Mouse (Mus musculus): ENCODE results near the gene Abcc12.

Gene Abcc12

DNA sequence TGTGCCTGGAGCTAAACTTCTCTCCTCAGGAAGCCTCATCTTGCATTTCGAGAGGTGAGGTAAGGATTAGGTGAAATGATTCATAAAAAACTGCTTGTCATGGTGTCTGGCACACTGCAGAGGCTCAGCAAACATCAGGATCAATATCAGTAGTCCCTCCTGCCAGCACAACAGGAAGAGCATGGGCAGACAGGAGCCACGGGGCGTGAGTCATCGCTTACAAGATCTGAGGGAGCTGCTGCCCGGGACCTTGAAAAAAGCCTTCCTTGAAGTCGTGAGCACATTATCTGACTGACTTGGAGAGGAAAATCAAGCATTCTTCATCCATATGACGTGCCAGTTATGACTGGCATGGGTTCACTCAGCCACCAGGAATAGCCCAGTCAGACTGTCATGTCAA is 79.1 kb downstream of the Abcc12 start:
- no peak for DNase-seq

DNA sequence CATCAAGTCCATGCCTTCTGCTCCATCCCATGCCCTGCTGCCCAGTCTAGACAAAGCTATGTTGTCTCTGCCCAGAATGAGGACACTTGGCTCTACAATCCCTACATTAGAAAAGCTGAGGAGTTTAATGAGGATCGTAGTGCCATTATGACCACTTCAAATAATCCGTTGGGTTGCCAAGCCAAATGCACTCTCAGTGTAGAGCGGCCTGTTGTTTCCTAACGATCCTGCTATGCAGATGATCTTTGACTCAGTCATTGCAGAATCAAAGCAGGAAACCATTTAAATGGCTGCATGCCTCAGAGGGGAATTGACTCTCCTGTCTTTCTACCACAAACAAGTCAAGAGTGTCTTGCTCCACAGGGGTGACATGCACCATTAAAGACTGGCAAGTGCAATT is 85.4 kb downstream of the Abcc12 start:
- DNase-seq, result no peak

DNA sequence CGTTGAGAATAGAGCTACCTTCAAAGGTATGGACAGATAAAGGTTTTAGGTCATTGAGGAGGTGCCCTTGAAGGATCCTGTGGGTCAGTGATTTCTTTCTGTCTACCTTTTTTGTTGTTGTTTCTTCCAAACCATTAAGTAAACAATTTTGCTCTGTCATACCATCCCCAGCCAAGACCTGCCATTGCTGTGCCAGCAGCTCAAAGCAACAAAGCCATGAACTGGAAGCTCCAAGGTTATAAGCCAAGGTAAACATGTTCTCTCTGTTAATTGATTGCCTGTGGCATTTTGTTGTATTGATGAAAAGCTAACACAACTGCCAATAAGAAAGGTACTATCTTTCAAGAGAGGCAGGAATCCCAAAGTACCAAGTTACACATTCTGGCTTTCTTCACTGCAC is 86.6 kb downstream of the Abcc12 start:
- no peak for DNase-seq

DNA sequence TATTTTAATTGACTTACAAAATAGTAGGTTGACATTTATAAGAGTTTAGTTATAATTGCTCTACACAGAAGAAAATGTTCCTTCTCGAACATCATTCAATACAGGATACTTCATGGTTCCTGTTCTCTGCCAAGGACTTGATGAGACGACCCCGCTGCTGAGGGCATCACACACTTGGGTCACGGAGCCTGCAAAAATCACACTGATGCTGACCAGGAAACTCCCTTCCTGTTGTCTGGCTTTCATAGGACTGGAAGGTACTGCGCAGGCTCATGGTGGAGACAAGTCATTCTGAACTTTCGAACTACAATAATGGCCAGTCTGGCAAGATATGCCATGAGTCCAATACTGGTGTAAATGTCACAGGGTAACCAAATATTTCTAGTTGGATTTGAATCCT is 95.1 kb downstream of the Abcc12 start:
- no peak for DNase-seq

DNA sequence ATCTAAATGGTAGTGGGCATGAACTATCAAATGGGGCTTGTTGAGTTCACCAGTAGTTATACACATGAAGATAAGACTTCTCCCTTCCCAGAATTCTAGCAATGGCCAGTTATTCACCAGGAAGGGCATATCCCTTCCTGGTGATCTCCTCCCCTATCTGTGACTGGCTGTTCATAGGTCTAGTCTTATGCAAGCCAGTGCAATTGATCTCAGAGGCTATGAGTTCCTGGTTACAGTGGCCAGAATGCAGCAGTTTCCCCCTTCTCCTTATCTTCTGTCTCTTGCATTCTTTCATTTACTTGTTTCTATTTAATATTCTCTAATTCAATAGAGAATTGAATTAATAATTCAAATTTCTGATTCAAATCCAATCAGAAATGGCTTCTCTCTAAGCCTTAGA is 96.2 kb downstream of the Abcc12 start:
- no peak for DNase-seq

DNA sequence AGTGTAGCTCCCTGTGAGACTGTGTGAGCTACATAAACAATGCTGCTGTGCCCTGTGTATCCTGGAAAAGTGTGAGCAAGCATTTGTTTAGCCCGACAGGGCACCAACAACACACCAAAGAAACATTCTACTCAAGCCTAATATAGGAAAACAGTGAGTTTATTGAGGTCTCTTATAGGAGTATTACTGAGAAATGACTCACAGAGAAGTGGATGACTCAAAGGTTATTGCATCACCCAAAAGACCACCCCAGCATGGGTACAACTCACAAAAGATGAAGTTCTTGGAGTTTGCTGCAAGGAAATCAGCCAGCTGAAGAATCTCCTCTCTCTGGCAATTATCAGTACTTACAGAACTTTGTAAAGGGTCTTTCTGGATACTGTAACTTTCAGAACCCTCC is 98.4 kb downstream of the Abcc12 start:
- no peak for DNase-seq

DNA sequence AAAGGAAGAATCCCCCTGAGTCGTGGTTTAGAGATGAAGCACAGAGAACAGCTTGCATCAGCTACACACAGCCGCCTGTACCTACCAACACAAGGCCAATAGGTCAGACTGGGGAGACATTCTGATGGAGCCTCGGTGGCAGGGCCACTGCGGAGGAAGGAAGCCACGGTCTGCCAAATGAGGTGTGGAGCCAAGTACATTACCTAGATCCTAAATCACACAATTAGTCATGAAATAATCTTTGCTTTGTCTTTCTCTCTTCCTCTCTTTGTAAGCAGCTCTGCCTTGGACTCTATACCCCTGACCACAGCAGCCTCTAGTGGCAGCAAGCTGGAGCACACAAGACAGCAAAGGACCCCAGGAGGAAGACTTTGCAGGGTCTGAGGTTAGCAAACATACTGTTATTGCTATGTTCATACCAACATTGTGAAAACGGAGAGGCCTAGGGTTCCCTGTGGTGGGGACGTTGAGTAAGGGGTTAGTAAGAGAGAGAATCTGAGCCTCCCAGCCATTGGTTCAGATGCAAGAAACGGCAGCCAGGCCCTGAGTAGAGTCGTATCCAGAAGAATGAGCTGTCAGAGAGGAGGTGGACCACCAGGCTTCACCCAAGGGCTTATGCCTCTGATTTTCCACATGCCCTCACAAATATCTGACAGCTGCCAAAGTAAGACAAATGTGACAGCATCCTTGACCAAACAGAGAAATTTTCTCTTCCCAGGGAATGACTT is 104.6 kb downstream of the Abcc12 start:
- DNase-seq, result peak; percentile 82 to 83

DNA sequence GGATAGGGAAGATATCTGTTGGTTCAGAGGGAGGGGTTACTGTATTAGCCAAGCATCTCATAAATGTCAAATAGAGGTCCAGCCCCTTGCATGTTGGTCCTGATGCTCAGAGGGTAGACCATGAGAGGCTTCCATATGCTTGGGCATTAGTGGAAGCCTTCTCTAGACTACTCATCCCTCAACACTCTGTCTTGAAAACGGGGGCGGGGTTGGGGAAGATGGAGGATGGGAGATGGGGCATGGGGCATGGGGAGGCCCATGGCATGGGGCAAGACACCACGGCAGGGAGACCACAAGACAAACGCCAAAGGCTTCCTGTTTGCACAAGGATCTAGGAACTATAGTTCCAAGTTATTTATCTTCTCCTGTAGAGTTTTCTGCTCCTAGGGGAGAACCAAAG is 106.0 kb downstream of the Abcc12 start:
- no peak for DNase-seq

DNA sequence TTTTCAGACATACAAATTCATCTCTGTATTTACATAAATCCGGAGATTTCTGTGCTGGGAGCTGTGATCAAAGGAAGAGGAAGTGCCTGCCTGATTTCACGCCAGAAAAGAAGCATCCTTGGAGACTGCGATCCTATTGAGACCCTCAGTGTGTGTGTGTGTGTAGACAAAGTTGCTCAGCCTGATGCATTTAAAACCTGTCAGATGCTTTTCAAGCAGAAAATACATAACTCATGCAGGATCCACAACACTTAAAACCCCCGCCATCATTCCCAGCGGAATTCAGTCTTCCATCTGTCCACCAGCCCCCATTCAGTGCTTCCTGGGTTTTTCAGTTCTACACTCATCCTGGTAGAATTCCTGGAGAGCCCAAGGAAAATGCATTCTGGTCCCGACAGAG is 107.4 kb downstream of the Abcc12 start:
- DNase-seq, result no peak

DNA sequence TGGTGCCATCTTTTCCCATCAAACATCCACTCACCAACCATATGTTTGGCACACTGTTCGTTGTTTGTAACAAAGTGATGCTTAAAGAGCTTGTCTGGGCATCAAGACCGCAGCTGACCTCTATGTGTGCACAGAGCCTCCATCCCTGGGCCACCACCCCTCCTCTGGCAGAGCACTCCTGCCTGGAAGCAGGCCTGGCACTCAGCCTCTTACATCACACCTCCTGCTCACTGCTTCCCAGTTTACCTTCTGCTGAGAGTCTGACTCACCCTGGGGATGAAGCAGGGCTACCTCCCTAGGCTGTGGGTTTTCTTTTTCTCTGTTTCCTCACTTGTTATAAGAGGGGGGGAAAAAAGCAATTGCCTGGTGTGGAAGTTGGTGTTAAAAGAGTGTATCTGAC is 109.8 kb downstream of the Abcc12 start:
- DNase-seq, result peak; percentile 45 to 51

DNA sequence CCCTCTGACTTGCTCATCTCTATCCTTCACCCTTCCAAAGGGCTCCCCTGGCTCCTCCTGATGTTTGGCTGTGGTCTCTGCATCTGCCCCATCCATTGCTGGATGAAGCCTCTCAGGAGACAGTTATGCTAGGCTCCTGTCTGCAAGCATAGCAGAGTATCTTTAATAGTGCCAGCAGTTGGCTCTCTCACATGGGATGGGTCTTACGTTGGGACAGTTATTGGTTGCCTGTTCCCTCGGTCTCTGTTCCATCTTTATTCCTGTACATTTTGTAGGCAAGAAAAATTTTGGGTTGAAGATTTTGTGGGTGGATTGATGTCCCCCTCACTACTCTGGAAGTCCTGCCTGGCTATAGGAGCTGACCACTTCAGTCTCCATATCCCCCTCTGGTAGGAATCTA is 117.3 kb downstream of the Abcc12 start:
- no peak for DNase-seq

DNA sequence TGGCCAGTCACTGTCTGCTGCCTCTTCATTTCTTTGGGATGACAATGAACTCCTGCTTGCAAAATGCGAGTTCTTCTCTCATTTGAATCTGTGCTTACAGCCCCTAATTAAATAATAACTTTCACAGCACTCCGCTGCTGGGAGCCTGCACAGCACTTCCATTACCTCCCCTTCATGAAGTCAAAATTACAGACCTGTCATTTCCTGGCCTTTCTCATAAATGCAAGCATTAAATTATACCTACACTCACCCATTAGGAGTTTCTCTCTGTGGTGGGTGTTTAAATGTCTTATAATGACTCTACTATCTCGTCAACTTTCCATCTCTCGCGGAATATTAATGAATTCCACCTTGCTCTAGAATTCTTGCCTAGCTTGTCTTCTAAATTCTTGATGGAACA is 120.1 kb downstream of the Abcc12 start:
- no peak for DNase-seq

DNA sequence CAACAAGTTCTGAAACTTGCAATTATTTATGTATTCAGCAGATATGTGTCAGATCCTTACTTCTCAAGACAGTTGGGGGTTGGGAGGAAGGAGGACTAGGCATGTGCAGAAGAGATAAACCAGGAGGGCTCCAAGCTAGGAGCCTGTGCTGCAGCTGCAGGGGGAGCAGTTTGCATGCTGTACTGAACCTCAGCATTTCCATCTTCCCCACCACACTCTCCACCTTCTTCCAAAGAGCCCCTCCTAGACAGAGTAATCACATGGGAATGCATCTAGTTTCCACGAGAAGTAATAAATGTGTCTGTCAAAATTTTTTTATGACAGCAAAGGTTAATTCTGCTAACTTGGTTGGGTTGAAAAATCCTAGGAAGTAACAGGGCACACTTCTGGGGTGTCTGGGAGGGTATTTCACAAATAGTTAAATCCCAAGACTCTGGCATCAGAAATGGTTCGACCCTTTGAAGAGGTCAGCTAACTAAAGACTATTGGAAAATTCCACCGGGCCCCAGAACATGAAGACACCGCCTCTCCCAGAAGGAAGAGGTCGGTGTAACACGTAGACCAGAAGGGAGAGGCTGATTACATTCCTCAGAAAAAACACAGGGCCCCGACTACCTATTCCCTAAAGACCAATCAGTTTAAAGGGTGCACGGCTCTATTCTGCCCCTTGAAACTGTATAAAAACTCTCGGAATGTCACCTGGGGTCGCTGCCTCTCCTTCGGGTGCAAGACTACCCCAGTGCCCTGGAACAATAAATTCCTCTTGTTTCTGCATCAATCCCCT is 126.6 kb downstream of the Abcc12 start:
- no peak for DNase-seq

DNA sequence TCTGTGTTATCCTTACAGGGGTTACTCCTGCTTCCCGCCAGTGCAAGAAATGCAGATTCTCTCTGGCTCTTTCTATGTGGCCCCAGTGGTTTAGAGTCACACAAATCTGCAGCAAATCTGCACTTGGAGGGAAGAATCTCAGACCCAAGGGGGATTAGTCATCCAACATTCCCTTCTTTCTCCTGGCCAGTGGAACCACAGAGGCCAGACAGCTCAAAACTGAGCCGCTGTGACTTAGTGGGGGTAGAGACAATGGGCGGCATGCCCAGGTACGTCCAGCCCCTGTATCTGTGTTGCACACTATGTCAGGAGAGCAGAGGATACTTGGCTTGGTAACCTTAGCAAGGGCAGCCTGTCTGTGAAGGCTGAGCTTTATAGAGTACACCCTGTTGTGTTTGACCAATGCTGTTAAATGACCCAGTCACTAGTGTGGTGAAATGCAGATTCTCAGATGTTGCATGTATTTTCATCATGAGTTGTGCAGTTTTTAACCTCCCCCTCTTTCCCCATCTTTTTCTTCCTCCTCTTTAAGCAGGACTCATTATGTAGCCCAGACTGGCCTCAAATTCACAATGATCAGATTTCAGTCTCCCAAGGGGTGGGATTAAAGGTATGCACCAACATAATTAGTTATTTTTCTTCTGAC is 130.5 kb downstream of the Abcc12 start:
- no peak for DNase-seq

DNA sequence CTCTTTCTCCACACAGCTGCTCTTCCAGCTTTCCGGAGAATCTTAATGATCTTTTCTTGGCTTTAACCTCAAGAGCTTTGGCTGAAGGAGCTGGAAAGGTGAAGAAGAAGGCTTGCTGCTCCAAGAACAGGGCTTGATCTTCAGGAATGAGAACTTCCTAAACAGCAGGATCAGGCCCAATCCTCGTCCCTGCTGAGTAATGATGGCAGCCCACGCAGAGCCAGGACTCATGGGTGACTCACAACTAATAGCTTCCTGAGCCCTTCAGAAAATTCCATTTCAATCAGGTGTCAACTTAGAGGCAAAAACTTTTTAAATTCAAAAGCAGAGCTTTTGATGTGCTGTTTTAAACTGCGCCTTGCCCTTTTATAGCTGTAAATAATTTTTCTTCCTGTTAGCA is 135.0 kb downstream of the Abcc12 start:
- no peak for DNase-seq

DNA sequence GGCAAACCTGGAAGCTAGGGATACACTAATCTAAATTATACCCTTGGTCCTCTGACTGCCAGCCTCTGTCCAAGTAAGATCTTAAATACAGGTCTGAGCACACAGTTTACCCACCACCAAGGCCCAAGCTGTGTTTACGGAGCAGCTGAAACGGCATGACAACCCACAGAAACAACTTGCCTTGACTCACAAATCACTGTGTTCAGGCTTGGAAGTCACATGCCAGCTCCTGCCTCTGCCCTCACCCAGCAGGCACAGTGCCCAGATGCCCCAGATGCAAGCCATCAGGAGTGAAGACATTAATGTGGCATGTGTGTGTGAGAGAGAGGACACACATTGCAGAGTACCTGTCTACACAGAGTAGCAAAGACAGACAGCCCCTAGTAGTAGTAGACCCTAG is 136.7 kb downstream of the Abcc12 start:
- peak in 1 of 2 experiments; percentile 26 for DNase-seq

DNA sequence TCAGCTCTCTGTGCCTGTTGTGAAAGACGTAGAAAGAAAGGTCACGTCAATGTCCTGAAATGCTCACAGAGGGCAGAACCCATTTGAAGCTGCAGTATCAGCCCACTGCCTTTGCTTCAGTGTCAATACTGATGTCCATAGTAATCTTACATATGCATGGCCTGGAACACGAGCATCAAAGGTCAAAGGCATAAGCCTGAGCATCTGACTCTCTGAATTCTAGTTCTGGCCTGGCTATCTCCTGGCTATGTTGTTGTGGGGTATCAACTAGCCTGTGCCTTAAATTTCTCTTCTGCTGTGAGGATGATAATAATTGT is 141.5 kb downstream of the Abcc12 start:
- DNase-seq, result no peak

DNA sequence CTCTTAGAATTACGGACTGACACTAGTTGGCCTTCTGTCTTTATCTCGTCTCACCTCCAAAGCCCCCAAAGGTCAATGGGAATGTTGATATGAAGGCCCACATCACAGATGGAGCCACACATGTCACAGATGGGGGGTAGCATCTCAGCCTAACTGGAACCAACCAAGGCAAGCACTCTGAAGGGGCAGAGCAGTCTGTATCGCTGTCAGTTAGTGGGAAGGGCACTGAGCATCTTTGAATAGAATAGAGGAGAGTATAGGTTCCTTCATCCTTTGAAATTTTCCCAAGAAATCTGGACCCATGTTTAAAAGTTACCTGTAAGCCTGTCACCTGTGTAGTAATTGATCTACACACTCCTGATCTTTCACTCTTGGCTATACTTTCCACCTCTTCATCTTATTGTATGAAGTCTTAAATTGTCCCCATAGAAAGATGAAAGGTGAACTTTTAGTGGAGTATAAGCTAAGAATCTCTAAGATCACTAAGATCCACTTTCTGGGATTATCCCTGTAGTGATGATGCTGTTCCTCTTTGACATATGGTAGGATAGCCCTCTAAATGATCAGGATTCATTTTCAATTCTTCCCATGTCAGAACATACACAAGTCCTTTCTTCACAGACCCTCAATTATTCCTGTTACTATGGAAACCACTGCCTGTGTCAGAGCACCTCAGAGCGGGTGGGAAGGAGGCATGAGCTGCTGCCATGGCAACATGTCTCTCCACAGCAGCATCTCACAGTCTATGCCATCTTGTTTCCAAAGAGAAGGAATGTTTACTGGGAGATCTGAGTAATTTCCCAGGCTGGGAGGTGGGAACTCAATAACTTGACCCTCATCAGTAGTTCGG is 142.1 kb downstream of the Abcc12 start:
- DNase-seq, result peak; percentile 29 to 31

DNA sequence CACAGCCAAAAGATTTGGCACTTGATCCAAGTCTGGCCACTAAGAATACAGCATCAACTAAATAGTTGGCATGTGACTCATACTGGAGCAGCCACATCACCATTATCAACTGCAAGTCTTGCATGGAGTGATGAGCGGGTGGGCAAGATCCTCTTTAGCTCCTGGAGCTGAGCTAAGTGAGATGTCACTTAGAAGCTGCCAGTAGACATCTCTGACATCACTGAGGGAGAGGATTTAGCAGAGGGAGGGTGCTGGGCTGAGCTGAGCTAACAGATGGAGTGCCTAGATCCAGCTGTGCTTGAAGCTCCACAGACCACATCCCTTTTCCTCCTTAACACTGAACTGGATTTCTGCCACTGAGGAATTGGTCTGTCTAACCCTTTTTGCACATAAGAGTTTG is 143.1 kb downstream of the Abcc12 start:
- no peak for DNase-seq

Measured in cerebellum, postnatal 14 days (tissue).